Mouse (Mus musculus) intestine, embryonic 14.5 days (tissue): ENCODE measurements around the gene Trim69. TPM values are rescaled to one million over a fixed set of nuclear protein-coding genes. Genes with fewer than 3 reads are reported as not detected.

Source experiments
- ATAC-seq: fragments of 200-750 bp; cut with Nextera tagmentation; replicated peaks from 2 replicates; pipeline ENCODE4 v1.8.0; 2017; ENCODE audit warnings: low read depth, moderate number of reproducible peaks, moderate TSS enrichment, moderate library complexity; ENCODE audit not compliant: low FRiP score, low TSS enrichment
- DNase-seq: peaks from one replicate; pipeline ENCODE4 v3.0.0-alpha.2; 2018; ENCODE audit warnings: low spot score
- H3K27ac ChIP-seq: fragments of 300-500 bp; sonication (generic); 2 replicates; pipeline ENCODE4 v1.5.1; 2014; ENCODE audit warnings: low read depth, mild to moderate bottlenecking, control low read depth
- H3K27me3 ChIP-seq: fragments of 300-500 bp; sonication (generic); replicated peaks from 2 replicates; pipeline ENCODE4 v1.6.1; 2014; ENCODE audit warnings: low read length, control low read depth; ENCODE audit not compliant: control insufficient read depth, insufficient read depth
- H3K36me3 ChIP-seq: fragments of 300-500 bp; sonication (generic); 2 replicates; pipeline ENCODE4 v1.6.1; 2014; ENCODE audit warnings: low read length, control low read depth; ENCODE audit not compliant: control insufficient read depth, insufficient read depth
- H3K4me1 ChIP-seq: fragments of 300-500 bp; sonication (generic); replicated peaks from 2 replicates; pipeline ENCODE4 v1.6.1; 2014; ENCODE audit warnings: low read length, control low read depth, mixed read lengths; ENCODE audit not compliant: control insufficient read depth, insufficient read depth
- H3K4me2 ChIP-seq: fragments of 300-500 bp; sonication (generic); 2 replicates; pipeline ENCODE4 v1.6.1; 2014; ENCODE audit warnings: low read length
- H3K4me3 ChIP-seq: fragments of 300-500 bp; sonication (generic); 2 replicates; pipeline ENCODE4 v1.5.1; 2014; ENCODE audit warnings: low read depth, low read length, control low read depth, mixed read lengths
- H3K9ac ChIP-seq: fragments of 300-500 bp; sonication (generic); 2 replicates; pipeline ENCODE4 v1.6.1; 2014; ENCODE audit warnings: mild to moderate bottlenecking, low read length
- H3K9me3 ChIP-seq: fragments of 300-500 bp; sonication (generic); 2 replicates; pipeline ENCODE4 v1.6.1; 2016; ENCODE audit warnings: low read length, control low read depth; ENCODE audit not compliant: control insufficient read depth
- WGBS: fragments of 180-500 bp; shearing (Covaris S2); extraction: QIAGEN DNeasy Blood & Tissue Kit; methylation state at CpG from one replicate; pipeline ENCODE4 v1.1.7; 2014; 5-methylcytosine and 5-hydroxymethylcytosine counted together
- polyA plus RNA-seq: library from polyadenylated mRNA; unstranded; fragments of >200 nt; fragmentation: Nextera tagmentation; extraction: Ambion mirVana; gene quantifications from 2 replicates; pipeline ENCODE4 v1.2.1, GENCODE M21; 2014

Gene Trim69
- polyA plus RNA-seq, 1 experiment from 2014 or later = not detected

DNA sequence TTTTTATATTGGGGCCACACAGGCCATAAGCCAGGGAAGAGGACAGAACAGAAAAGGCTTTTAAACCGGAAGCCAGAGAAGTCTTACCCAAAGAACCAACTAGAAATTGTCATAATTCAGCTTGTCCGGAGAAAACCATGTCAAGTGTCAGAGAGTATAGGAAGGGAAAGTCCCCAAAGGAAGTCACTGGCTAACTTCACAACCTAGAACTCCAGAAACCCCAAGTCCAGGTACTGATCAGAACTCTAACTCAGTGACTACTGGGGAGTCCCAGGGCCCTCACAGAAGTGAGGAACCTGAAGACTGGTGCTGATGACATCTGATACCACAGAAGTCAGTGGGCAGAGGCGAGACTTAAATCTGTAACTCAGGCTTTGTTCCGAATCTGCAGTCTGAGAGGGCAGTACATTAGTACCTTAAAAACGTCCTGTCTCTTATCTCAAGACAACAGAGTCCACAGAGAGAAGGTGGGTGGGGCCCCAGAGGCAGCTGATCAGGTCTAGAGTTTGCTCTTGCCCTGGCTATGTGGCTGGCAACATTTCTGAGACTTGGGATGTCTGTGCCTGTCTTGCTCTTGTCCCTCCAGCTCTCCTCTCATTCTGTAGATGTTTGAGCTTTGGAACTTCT lies 22.5 kb upstream of the Trim69 start:
- Histone ChIP-seq H3K36me3 (no peaks in the 10 kb centered on the region), H3K9me3 (no peaks in the 10 kb centered on the region), H3K4me2 (no peak overlapping the region), H3K27me3 (no peaks in the 10 kb centered on the region), H3K4me1 (no peaks in the 10 kb centered on the region), H3K9ac (no peak overlapping the region), H3K4me3 (no peak overlapping the region), H3K27ac (no peak overlapping the region)
- ATAC-seq = no peak
- DNase-seq = no peak
- WGBS = 56% methylated on average over 5 of the region's 5 CpGs

GRCm38 (mm10) chr2:122140815-122141214 lies 19.7 kb upstream of the Trim69 start:
- Histone ChIP-seq H3K36me3 (no peaks in the 10 kb centered on the region), H3K4me1 (no peaks in the 10 kb centered on the region), H3K9ac (no peak overlapping the region), H3K27ac (no peak overlapping the region), H3K27me3 (no peaks in the 10 kb centered on the region), H3K9me3 (no peaks in the 10 kb centered on the region), H3K4me2 (no peak overlapping the region), H3K4me3 (no peak overlapping the region)
- no peak for ATAC-seq
- DNase-seq = no peak
- 84% methylated on average over 2 of the region's 2 CpGs for WGBS

DNA sequence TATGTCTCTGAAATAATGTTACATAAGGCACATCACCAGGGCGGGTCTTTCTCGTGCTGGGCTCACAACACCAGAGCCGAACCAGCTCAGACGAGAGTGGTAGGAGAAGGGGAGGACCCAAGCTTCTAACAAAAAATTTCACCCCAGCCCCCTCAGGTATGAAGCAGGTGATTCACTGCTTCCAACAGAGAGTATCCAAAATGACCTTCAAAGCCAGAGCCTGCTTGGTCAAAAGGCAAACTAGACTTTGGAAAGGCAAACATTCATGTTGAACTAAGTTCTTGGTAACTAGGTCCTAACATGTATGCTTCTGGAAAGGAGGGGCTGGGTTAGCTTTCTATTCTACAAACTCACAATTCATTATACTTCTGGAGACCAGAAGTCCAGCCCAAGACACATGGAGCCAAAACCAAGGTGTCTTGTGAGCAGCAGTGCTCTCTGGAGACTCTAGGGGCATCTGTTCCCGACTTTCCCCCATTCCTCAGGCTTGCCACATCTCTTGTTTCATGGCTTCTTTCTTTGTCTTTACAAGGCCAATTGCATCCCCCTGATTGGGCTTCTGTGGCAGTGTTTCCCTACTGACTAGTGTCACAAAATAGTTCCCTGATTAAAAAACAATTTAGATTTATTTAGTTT lies 19.1 kb upstream of the Trim69 start:
- Histone ChIP-seq H3K4me2 (no peak overlapping the region), H3K27me3 (no peaks in the 10 kb centered on the region), H3K27ac (no peak overlapping the region), H3K4me1 (no peaks in the 10 kb centered on the region), H3K36me3 (no peaks in the 10 kb centered on the region), H3K4me3 (no peak overlapping the region), H3K9me3 (no peaks in the 10 kb centered on the region), H3K9ac (no peak overlapping the region)
- DNase-seq (no peak), ATAC-seq (no peak)
- WGBS = 78% methylated on average over 5 of the region's 5 CpGs

GRCm38 (mm10) chr2:122143111-122143510 lies 17.4 kb upstream of the Trim69 start:
- Histone ChIP-seq H3K9me3 (no peaks in the 10 kb centered on the region), H3K4me3 (no peak overlapping the region), H3K9ac (no peak overlapping the region), H3K27me3 (no peaks in the 10 kb centered on the region), H3K4me2 (no peak overlapping the region), H3K4me1 (no peaks in the 10 kb centered on the region), H3K27ac (no peak overlapping the region), H3K36me3 (no peaks in the 10 kb centered on the region)
- WGBS = 90% methylated on average over 3 of the region's 3 CpGs
- ATAC-seq (no peak), DNase-seq (no peak)

DNA sequence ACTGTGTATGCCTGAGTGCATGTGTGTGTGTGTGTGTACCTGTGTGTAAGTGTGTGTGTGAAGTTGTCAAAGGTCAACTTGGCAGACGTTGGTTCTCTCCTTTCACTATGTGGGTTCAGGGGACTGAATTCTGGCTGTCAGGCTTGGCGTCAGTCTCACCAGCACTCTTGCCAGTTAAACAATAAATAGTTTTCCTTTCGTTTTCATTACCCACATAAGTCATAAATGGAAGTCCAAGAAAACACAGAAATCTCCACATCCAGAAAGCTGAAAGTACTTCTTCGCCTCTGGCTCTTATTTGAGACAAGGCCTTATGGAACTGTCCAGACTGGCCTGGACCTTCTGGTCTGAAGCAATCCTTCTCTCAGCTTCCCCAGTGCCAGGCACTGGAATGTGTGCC lies 14.7 kb upstream of the Trim69 start:
- no peaks in the 10 kb centered on the region for H3K27me3 ChIP-seq
- H3K4me3 ChIP-seq = no peak overlapping the region
- no peak overlapping the region for H3K4me2 ChIP-seq
- no peaks in the 10 kb centered on the region for H3K36me3 ChIP-seq
- H3K27ac ChIP-seq = no peak overlapping the region
- ATAC-seq (no peak), DNase-seq (no peak)
- H3K9me3 ChIP-seq = no peaks in the 10 kb centered on the region
- 69% methylated on average over 4 of the region's 4 CpGs for WGBS
- no peak overlapping the region for H3K9ac ChIP-seq
- no peaks in the 10 kb centered on the region; the same call in 1 of the 2 replicates for H3K4me1 ChIP-seq

DNA sequence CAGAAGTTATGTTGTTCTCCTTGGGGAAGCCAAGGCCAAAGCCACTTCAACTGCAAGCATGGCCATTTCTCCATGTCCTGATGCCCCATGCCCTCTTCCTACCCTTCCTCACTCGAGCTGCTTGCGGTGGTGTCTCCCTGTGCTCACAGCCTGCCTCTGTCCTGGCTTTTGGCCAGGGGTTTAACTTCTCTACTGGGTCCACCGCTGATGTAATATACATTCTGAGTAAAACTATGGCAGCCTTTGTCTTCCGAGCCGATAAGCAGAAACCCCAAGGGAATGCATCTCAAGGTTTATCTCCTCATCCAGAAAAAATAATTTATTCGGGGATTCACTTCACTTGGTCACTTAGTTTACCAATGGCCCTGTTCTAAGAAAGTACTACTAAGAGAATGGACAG lies 13.8 kb upstream of the Trim69 start:
- Histone ChIP-seq H3K9ac (no peak overlapping the region), H3K4me3 (no peak overlapping the region), H3K9me3 (no peaks in the 10 kb centered on the region), H3K4me1 (no peaks in the 10 kb centered on the region; the same call in 1 of the 2 replicates), H3K4me2 (peak overlapping the region; percentile 38; the same call in 1 of the 2 replicates), H3K36me3 (peaks cover 6% of the 10 kb centered on the region; the same call in 1 of the 2 replicates), H3K27ac (no peak overlapping the region), H3K27me3 (no peaks in the 10 kb centered on the region)
- WGBS = 69% methylated on average over 6 of the region's 6 CpGs
- DNase-seq (no peak), ATAC-seq (no peak)

- H3K27ac ChIP-seq = peak within 1 kb of the TSS; percentile 54
- no peaks in the 10 kb centered on the region; the same call in 1 of the 2 replicates for H3K4me1 ChIP-seq
- peak within 1 kb of the TSS; percentile 74 for H3K9ac ChIP-seq
- peaks cover 9% of the 10 kb centered on the region; the same call in 1 of the 2 replicates for H3K36me3 ChIP-seq
- H3K4me3 ChIP-seq = peak within 1 kb of the TSS; percentile 72
- WGBS = under 1% methylated on average over 40 of the region's 40 CpGs
- DNase-seq (peak; percentile 98), ATAC-seq (peak; percentile 98)
- H3K4me2 ChIP-seq = peak within 1 kb of the TSS; percentile 62
- no peaks in the 10 kb centered on the region for H3K9me3 ChIP-seq
- no peaks in the 10 kb centered on the region for H3K27me3 ChIP-seq
These were observed 12.8 kb upstream of the Trim69 start, which contains the start of gene B2m for GRCm38 (mm10) chr2:122147508-122148241. Gene B2m (plus strand): TSS chr2:122147686.

DNA sequence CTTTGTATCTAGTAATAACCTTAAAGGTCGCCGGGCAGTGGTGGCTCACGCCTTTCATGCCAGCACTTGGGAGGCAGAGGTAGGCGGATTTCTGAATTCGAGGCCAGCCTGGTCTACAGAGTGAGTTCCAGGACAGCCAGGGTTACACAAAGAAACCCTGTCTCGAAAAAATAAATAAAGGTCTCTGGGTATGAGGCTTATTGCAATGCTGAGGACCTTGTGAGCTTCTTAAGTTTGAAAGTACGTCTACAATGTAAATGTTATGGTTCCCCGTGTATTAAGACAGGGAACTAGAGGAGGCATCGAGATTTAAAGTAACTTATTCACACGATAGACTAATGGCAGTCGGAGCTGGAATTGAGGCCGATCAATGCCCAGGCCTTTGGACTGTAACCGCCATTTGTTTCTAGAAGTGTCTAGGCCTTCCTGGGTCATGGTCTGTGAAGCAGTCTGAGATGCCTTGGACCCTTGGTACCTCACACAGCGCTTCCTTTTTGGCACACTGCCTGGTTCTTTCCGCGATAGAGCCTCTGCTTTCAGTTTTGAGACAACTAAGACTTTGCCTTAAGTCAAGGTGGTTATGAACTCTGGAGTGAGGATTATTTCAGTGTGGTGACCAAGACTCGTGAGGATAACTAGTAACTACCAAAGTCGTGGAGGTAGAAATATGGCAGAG lies 12.1 kb upstream of the Trim69 start:
- Histone ChIP-seq H3K27ac (peak overlapping the region; percentile 54), H3K9ac (peak overlapping the region; percentile 74), H3K9me3 (no peaks in the 10 kb centered on the region), H3K4me2 (peak overlapping the region; percentile 62), H3K4me1 (no peaks in the 10 kb centered on the region; the same call in 1 of the 2 replicates), H3K27me3 (no peaks in the 10 kb centered on the region), H3K36me3 (peaks cover 9% of the 10 kb centered on the region; the same call in 1 of the 2 replicates), H3K4me3 (peak overlapping the region; percentile 72)
- ATAC-seq (no peak; the same call in 1 of the 2 replicates), DNase-seq (peak; percentile 75)
- WGBS = 22% methylated on average over 18 of the region's 18 CpGs
